Mouse (Mus musculus): ENCODE results near the gene C5ar2. TPM values are rescaled to one million over a fixed set of nuclear protein-coding genes. Genes with fewer than 3 reads are reported as not detected.

Gene C5ar2
- polyA plus RNA-seq, 1 experiment = 0.04 TPM

DNA sequence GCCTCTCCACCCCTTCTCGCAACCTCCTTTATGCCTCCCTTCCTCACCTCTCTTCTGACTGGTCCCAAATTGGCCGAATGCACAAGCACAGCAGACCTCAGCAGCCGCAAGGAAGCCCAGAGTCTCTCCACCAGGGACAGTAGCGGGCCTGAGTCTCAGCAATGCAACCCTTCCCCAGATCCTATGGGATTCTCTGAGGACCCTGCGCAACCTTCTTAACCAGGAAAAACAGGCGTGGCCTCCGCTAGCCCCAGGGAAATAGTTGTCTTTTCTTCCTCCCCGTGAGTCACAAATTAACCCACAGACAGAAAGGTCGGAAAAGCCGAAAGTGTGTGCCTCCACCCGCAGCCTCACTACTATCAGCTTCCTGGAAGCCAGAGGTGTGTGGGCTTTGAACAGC lies 2.2 kb downstream of the C5ar2 start:
- Histone ChIP-seq H3K4me3 (replicated peaks) (peak overlapping the region; percentile 23), H3K4me1 (ENCODE audit: control insufficient read depth) (peaks cover 47% of the 10 kb centered on the region), H3K9me3 (ENCODE audit: control insufficient read depth, low read length) (peaks cover 6% of the 10 kb centered on the region), H3K36me3 (ENCODE audit: control insufficient read depth) (peaks cover 14% of the 10 kb centered on the region), H3K27me3 (ENCODE audit: control insufficient read depth) (no peaks in the 10 kb centered on the region)
- TF ChIP-seq GATA1 (IDR thresholded peaks at IDR 0.05; ENCODE audit: low read length) (no peak), TAL1 (IDR thresholded peaks at IDR 0.05; ENCODE audit: low read length) (no peak)

- no peaks in the 10 kb centered on the region for H3K27me3 ChIP-seq (ENCODE audit: control insufficient read depth)
- TF ChIP-seq TAL1 (IDR thresholded peaks at IDR 0.05; ENCODE audit: low read length) (no peak), GATA1 (IDR thresholded peaks at IDR 0.05; ENCODE audit: low read length) (no peak)
- H3K4me3 ChIP-seq (replicated peaks) = no peak overlapping the region
- peaks cover 6% of the 10 kb centered on the region for H3K9me3 ChIP-seq (ENCODE audit: control insufficient read depth, low read length)
- H3K36me3 ChIP-seq (ENCODE audit: control insufficient read depth) = peaks cover 20% of the 10 kb centered on the region
- H3K4me1 ChIP-seq (ENCODE audit: control insufficient read depth) = peaks cover 47% of the 10 kb centered on the region
These were observed 3.0 kb downstream of the C5ar2 start for GRCm38 (mm10) chr7:16240978-16241303.

- no peaks in the 10 kb centered on the region for H3K27me3 ChIP-seq (ENCODE audit: control insufficient read depth)
- peaks cover 20% of the 10 kb centered on the region for H3K36me3 ChIP-seq (ENCODE audit: control insufficient read depth)
- H3K4me3 ChIP-seq (replicated peaks) = peak overlapping the region; percentile 61
- TF ChIP-seq TAL1 (IDR thresholded peaks at IDR 0.05; ENCODE audit: low read length) (no peak), GATA1 (IDR thresholded peaks at IDR 0.05; ENCODE audit: low read length) (peak; percentile 54)
- peaks cover 6% of the 10 kb centered on the region for H3K9me3 ChIP-seq (ENCODE audit: control insufficient read depth, low read length)
- H3K4me1 ChIP-seq (ENCODE audit: control insufficient read depth) = peaks cover 47% of the 10 kb centered on the region
These were observed 3.5 kb downstream of the C5ar2 start for GRCm38 (mm10) chr7:16240281-16240977.

GRCm38 (mm10) chr7:16239554-16239997 lies 4.4 kb downstream of the C5ar2 start:
- Histone ChIP-seq H3K4me1 (ENCODE audit: control insufficient read depth) (peaks cover 47% of the 10 kb centered on the region), H3K36me3 (ENCODE audit: control insufficient read depth) (peaks cover 20% of the 10 kb centered on the region), H3K27me3 (ENCODE audit: control insufficient read depth) (no peaks in the 10 kb centered on the region), H3K9me3 (ENCODE audit: control insufficient read depth, low read length) (peaks cover 6% of the 10 kb centered on the region), H3K4me3 (replicated peaks) (peak overlapping the region; percentile 61)
- TF ChIP-seq TAL1 (IDR thresholded peaks at IDR 0.05; ENCODE audit: low read length) = no peak
- TF ChIP-seq GATA1 (IDR thresholded peaks at IDR 0.05; ENCODE audit: low read length) = no peak

DNA sequence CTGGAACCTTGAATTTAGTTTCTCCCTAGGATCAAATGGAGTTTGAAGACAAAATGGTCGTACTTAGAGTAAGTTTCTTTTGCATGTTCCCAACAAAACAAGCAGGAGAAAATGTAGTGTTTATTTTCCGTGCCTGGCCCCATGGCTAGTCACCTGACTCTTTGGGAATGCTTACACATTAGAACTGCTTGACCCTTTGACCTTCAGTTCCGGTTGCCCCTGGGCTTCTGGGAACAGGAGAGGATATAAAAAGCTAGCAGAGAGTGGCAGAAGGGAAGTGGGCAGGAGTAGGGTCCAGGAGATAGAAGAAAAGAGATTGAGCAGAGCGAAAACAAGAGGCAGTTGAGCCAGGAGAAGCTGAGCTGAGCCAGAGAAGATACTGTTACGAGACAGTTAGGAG lies 14.1 kb downstream of the C5ar2 start:
- Histone ChIP-seq H3K36me3 (ENCODE audit: control insufficient read depth) (no peaks in the 10 kb centered on the region), H3K4me1 (ENCODE audit: control insufficient read depth) (no peaks in the 10 kb centered on the region), H3K4me3 (replicated peaks) (no peak overlapping the region), H3K27me3 (ENCODE audit: control insufficient read depth) (no peaks in the 10 kb centered on the region; the same call in 1 of the 2 replicates), H3K9me3 (ENCODE audit: control insufficient read depth, low read length) (peaks cover 17% of the 10 kb centered on the region)
- TF ChIP-seq GATA1 (IDR thresholded peaks at IDR 0.05; ENCODE audit: low read length) (no peak), TAL1 (IDR thresholded peaks at IDR 0.05; ENCODE audit: low read length) (no peak)

DNA sequence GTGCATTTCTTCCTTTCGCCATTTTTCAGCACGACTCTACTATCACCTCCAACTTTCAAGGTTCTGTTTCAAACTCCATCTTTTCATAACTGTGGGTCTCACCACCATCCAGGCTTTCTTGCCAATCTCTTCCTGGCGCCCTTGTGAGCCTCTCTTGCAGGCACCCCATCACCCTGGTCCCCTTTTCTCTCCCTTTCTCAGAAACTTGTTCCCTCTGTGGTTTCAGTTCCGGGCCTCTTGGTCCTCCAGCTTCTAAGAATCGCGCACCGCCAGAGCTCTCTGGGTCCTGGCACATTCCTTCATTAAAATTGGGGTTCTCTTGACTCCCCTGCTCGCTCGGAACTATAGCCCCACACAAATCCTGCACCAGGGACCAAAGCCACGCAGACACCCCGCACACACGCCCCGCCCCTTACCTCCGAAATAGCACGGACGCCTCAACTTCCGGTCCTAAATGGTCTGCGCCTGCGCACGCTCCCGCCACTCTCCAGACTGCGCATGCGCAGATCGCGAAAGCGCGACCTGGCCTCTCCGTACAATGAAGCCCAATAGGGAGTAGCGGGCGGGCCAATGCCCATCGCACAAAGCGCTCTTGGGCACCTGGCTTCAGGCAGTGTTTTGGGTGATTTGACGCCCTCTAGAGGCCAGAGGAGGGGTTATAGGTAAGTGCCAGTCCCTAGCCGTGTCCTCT lies 22.2 kb downstream of the C5ar2 start, which contains the start of gene Dhx34:
Dhx34 (minus strand) TSS at position 456 of the 691 bp plus-strand sequence.
- Histone ChIP-seq H3K9me3 (ENCODE audit: control insufficient read depth, low read length) (no peaks in the 10 kb centered on the region), H3K27me3 (ENCODE audit: control insufficient read depth) (no peaks in the 10 kb centered on the region), H3K4me3 (replicated peaks) (peak within 1 kb of the TSS; percentile 82), H3K4me1 (ENCODE audit: control insufficient read depth) (peaks cover 24% of the 10 kb centered on the region), H3K36me3 (ENCODE audit: control insufficient read depth) (peaks cover 10% of the 10 kb centered on the region)
- TF ChIP-seq TAL1 (IDR thresholded peaks at IDR 0.05; ENCODE audit: low read length) = no peak
- TF ChIP-seq GATA1 (IDR thresholded peaks at IDR 0.05; ENCODE audit: low read length) = no peak

- TF ChIP-seq GATA1 (IDR thresholded peaks at IDR 0.05; ENCODE audit: low read length) (no peak), TAL1 (IDR thresholded peaks at IDR 0.05; ENCODE audit: low read length) (no peak)
- no peak overlapping the region for H3K4me3 ChIP-seq (replicated peaks)
- no peaks in the 10 kb centered on the region for H3K27me3 ChIP-seq (ENCODE audit: control insufficient read depth)
- no peaks in the 10 kb centered on the region for H3K9me3 ChIP-seq (ENCODE audit: control insufficient read depth, low read length)
- H3K36me3 ChIP-seq (ENCODE audit: control insufficient read depth) = peaks cover 52% of the 10 kb centered on the region
- H3K4me1 ChIP-seq (ENCODE audit: control insufficient read depth) = no peaks in the 10 kb centered on the region; the same call in 1 of the 2 replicates
These were observed 30.0 kb downstream of the C5ar2 start for GRCm38 (mm10) chr7:16213986-16214385.

DNA sequence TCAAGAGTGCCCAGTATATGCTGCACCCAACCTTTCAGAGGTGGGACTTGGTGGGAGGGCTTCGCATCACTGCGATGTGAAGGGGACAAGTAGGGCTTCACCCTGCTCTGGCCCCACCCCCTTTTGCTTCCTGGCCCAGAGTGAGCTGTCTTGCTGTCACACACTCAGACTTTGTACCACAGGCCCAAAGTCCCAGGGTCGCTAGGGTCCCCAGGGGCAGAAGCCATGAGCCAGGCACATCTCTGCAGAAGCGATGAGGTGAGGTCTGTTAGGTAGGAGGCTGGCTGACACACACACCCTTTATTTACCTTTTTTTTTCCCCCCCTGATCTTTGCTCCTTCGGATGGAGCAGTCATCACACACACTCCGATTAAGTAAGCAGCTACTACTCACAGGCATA lies 30.8 kb downstream of the C5ar2 start:
- Histone ChIP-seq H3K36me3 (ENCODE audit: control insufficient read depth) (peaks cover 52% of the 10 kb centered on the region), H3K4me1 (ENCODE audit: control insufficient read depth) (no peaks in the 10 kb centered on the region; the same call in 1 of the 2 replicates)

GRCm38 (mm10) chr7:16210862-16211365 lies 33.0 kb downstream of the C5ar2 start:
- H3K36me3 ChIP-seq (ENCODE audit: control insufficient read depth) = peaks cover 38% of the 10 kb centered on the region

More for the DNA sequence above, 30.8 kb downstream of the C5ar2 start:
- no peaks in the 10 kb centered on the region for H3K9me3 ChIP-seq (ENCODE audit: control insufficient read depth, low read length)
- H3K4me3 ChIP-seq (replicated peaks) = no peak overlapping the region
- TF ChIP-seq TAL1 (IDR thresholded peaks at IDR 0.05; ENCODE audit: low read length) = no peak
- TF ChIP-seq GATA1 (IDR thresholded peaks at IDR 0.05; ENCODE audit: low read length) = no peak
- H3K27me3 ChIP-seq (ENCODE audit: control insufficient read depth) = no peaks in the 10 kb centered on the region

More at GRCm38 (mm10) chr7:16210862-16211365, 33.0 kb downstream of the C5ar2 start:
- no peaks in the 10 kb centered on the region for H3K27me3 ChIP-seq (ENCODE audit: control insufficient read depth)
- no peaks in the 10 kb centered on the region for H3K4me1 ChIP-seq (ENCODE audit: control insufficient read depth)
- TF ChIP-seq GATA1 (IDR thresholded peaks at IDR 0.05; ENCODE audit: low read length) (no peak), TAL1 (IDR thresholded peaks at IDR 0.05; ENCODE audit: low read length) (no peak)
- no peak overlapping the region for H3K4me3 ChIP-seq (replicated peaks)
- H3K9me3 ChIP-seq (ENCODE audit: control insufficient read depth, low read length) = no peaks in the 10 kb centered on the region
